Mouse (Mus musculus) spleen, postnatal 36 days (tissue): ENCODE measurements around the gene Defb33.

Experiments used
- DNase-seq, 2 experiments: peaks; one replicate each; pipeline ENCODE4 v3.0.0; 2022; ENCODE audit warnings: low spot score in 2 of 2, mixed read lengths in 1 of 2

Defb33 gene

GRCm38 (mm10) chr8:20892369-20892768 is at the start of gene Defb33:
Defb33 (plus strand) TSS chr8:20892669.
- no peak for DNase-seq

- DNase-seq: no peak
These were observed 17.9 kb upstream of the Defb33 start for GRCm38 (mm10) chr8:20874608-20875007.

GRCm38 (mm10) chr8:20902527-20902926 is 10.1 kb downstream of the Defb33 start, which contains the start of gene Gm15056:
Gm15056 (minus strand) TSS chr8:20902627.
- DNase-seq: no peak

- DNase-seq: no peak
These were observed 14.7 kb downstream of the Defb33 start for GRCm38 (mm10) chr8:20907119-20907518.

GRCm38 (mm10) chr8:20908256-20908655 is 15.8 kb downstream of the Defb33 start:
- no peak for DNase-seq

- DNase-seq: no peak
These were observed 19.8 kb downstream of the Defb33 start for GRCm38 (mm10) chr8:20912288-20912687.

GRCm38 (mm10) chr8:20921971-20922370 is 29.5 kb downstream of the Defb33 start, which contains the start of gene Gm6040:
Gm6040 (minus strand) TSS chr8:20922071.
- no peak for DNase-seq

- DNase-seq: no peak
These were observed 52.1 kb downstream of the Defb33 start, which contains the start of gene AY761185 for GRCm38 (mm10) chr8:20944610-20945009. AY761185 (minus strand) TSS chr8:20944710.
